Mouse (Mus musculus): ENCODE results near the gene Usp16. TPM values are rescaled to one million over a fixed set of nuclear protein-coding genes. Genes with fewer than 3 reads are reported as not detected.

Usp16 gene
- polyA plus RNA-seq (2012; ENCODE audit: insufficient read depth, insufficient read length, missing spikeins), result 50.5 and 78.3 TPM in 2 replicates

GRCm38 (mm10) chr16:87454419-87455179, at the start of gene Usp16:
Gene Usp16 (plus strand): TSS chr16:87454703.
- H3K27ac ChIP-seq (replicated peaks; ENCODE audit: low read depth, low read length), result peak within 1 kb of the TSS; percentile 80
- H3K4me3 ChIP-seq (ENCODE audit: insufficient read depth, low read depth, low read length), result peak within 1 kb of the TSS; percentile 89
- peaks cover 6% of the 10 kb centered on the region for H3K4me1 ChIP-seq (ENCODE audit: control insufficient read depth, insufficient read depth, insufficient read length, low read length)

DNA sequence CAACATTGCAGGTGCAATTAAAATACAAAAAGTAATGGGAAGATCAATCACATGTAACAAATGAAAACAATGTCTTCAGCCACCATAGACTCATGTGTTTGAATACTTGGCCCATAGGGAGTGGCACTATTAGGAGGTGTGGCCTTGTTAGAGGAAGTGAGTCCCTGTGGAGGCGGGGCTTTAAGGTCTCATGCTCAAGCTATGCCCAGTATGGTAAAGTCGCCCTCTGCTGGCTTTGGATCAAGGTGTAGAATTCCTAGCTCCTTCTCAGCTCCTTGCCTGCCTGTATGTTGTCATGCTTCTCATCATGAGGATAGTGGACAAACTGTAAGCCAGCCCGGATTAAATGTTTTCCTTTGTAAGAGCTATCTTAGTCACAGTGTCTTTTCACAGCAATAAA, 49.5 kb upstream of the Usp16 start:
- Histone ChIP-seq H3K4me3 (ENCODE audit: insufficient read depth, low read depth, low read length) (no peak overlapping the region), H3K4me1 (ENCODE audit: control insufficient read depth, insufficient read depth, insufficient read length, low read length) (no peaks in the 10 kb centered on the region), H3K27ac (replicated peaks; ENCODE audit: low read depth, low read length) (no peak overlapping the region)

- Histone ChIP-seq H3K27ac (replicated peaks; ENCODE audit: low read depth, low read length) (no peak overlapping the region), H3K4me3 (ENCODE audit: insufficient read depth, low read depth, low read length) (no peak overlapping the region), H3K4me1 (ENCODE audit: control insufficient read depth, insufficient read depth, insufficient read length, low read length) (no peaks in the 10 kb centered on the region)
Measured at GRCm38 (mm10) chr16:87420662-87421061, 33.8 kb upstream of the Usp16 start.

DNA sequence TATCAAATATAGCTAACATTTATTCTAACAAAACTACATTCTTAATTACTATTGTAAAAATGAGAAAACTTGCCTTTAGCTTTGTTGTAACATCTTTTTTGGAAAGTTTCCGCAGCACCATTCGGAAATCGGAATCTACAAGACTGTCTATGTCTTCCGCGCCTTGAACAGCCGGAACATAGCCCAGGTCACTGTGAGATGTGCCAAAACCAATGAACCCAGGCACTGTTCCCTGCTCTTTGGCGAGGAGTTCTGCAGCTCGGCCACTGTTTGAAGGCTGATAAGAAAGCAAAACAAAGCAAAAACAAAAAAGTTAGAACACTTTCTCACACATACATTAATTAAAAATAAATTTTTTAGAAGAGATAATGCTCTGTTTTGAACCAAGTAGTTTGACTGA, 27.0 kb upstream of the Usp16 start:
- no peak overlapping the region for H3K27ac ChIP-seq (replicated peaks; ENCODE audit: low read depth, low read length)
- H3K4me1 ChIP-seq (ENCODE audit: control insufficient read depth, insufficient read depth, insufficient read length, low read length), result no peaks in the 10 kb centered on the region
- no peak overlapping the region for H3K4me3 ChIP-seq (ENCODE audit: insufficient read depth, low read depth, low read length)

DNA sequence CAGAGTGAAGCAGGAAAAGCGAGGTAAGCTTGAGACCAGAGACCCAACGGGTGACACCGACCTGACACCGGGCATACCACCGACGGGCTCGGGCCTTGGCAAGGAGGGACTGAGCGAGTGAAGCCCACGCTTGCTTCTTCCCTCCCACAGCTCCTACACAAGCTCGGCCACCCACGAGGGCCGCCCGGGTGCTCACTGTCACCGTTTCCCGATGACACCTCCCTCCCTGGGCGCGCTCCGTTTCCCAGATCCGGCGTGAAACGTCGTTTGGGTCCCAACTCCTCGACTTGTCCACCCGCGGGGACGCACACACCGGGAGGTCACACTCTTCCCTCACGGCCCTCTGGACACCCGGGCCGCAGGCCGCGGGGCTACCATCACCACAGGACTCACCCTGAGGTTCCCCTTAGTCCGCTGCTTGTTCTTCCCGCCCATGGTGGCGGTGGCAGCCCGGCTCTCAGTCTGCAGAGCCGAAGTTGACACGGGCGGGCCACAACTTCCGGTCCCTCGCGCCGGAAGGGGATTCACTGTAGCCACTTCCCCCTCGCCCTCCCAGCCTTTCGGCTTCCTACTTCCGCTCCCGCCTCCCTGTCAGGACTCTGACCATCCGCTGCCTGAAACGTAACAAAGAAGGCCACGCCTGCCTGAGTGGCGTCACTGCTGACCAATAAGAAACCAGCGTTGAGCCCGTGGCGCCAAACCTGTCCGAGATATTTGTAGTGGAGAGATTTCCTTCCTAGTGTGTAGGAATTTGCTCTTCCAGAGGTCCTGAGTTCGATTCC, 22.3 kb upstream of the Usp16 start, which contains the start of gene Ltn1:
TSS of gene Ltn1 (minus strand) at position 580 of the 782 bp plus-strand sequence.
- Histone ChIP-seq H3K4me3 (ENCODE audit: insufficient read depth, low read depth, low read length) (peak within 1 kb of the TSS; percentile 94), H3K4me1 (ENCODE audit: control insufficient read depth, insufficient read depth, insufficient read length, low read length) (no peaks in the 10 kb centered on the region), H3K27ac (replicated peaks; ENCODE audit: low read depth, low read length) (peak within 1 kb of the TSS; percentile 63)

GRCm38 (mm10) chr16:87434266-87434665, 20.2 kb upstream of the Usp16 start:
- Histone ChIP-seq H3K4me1 (ENCODE audit: control insufficient read depth, insufficient read depth, insufficient read length, low read length) (no peaks in the 10 kb centered on the region), H3K4me3 (ENCODE audit: insufficient read depth, low read depth, low read length) (no peak overlapping the region), H3K27ac (replicated peaks; ENCODE audit: low read depth, low read length) (no peak overlapping the region)

- Histone ChIP-seq H3K27ac (replicated peaks; ENCODE audit: low read depth, low read length) (no peak overlapping the region), H3K4me1 (ENCODE audit: control insufficient read depth, insufficient read depth, insufficient read length, low read length) (no peaks in the 10 kb centered on the region), H3K4me3 (ENCODE audit: insufficient read depth, low read depth, low read length) (no peak overlapping the region)
Measured at GRCm38 (mm10) chr16:87434946-87435345, 19.6 kb upstream of the Usp16 start.

GRCm38 (mm10) chr16:87435411-87436205, 18.9 kb upstream of the Usp16 start:
- no peak overlapping the region for H3K27ac ChIP-seq (replicated peaks; ENCODE audit: low read depth, low read length)
- no peak overlapping the region for H3K4me3 ChIP-seq (ENCODE audit: insufficient read depth, low read depth, low read length)
- H3K4me1 ChIP-seq (ENCODE audit: control insufficient read depth, insufficient read depth, insufficient read length, low read length), result no peaks in the 10 kb centered on the region

- Histone ChIP-seq H3K4me3 (ENCODE audit: insufficient read depth, low read depth, low read length) (no peak overlapping the region), H3K4me1 (ENCODE audit: control insufficient read depth, insufficient read depth, insufficient read length, low read length) (peaks cover 6% of the 10 kb centered on the region; the same call in 1 of the 2 replicates), H3K27ac (replicated peaks; ENCODE audit: low read depth, low read length) (no peak overlapping the region)
Measured at GRCm38 (mm10) chr16:87437096-87437495, 17.4 kb upstream of the Usp16 start.

GRCm38 (mm10) chr16:87438697-87439096, 15.8 kb upstream of the Usp16 start:
- no peak overlapping the region for H3K4me3 ChIP-seq (ENCODE audit: insufficient read depth, low read depth, low read length)
- peaks cover 6% of the 10 kb centered on the region; the same call in 1 of the 2 replicates for H3K4me1 ChIP-seq (ENCODE audit: control insufficient read depth, insufficient read depth, insufficient read length, low read length)
- no peak overlapping the region for H3K27ac ChIP-seq (replicated peaks; ENCODE audit: low read depth, low read length)

DNA sequence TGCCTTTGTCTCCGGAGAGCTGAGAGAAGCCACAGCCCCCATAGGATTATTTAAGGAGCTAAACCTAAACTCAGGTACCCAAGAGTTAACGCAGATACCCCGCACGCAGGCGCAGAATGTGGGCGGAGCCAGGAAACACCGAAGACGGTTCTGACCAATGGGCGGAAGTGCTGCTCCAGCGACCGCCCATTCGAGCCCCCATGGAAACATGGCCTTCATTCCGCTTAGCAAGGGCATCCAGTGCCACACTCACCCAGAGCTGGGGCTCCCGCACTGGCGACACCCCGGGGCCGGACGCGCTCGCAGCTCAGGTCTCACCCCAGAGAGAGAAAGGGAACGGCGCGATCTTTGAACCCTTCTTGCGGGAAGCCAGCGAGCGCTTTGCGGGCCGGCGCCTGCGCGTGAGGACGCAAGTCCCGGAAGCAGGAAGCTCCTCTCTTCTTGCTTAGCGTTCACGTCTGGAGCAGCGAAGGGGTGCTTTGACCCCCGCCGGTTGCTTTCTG, 14.3 kb upstream of the Usp16 start, which contains the start of gene Rwdd2b:
TSS of gene Rwdd2b (minus strand) at position 390 of the 503 bp plus-strand sequence.
- H3K4me3 ChIP-seq (ENCODE audit: insufficient read depth, low read depth, low read length), result peak within 1 kb of the TSS; percentile 96
- peak within 1 kb of the TSS; percentile 92 for H3K27ac ChIP-seq (replicated peaks; ENCODE audit: low read depth, low read length)
- peaks cover 6% of the 10 kb centered on the region; the same call in 1 of the 2 replicates for H3K4me1 ChIP-seq (ENCODE audit: control insufficient read depth, insufficient read depth, insufficient read length, low read length)

- Histone ChIP-seq H3K4me3 (ENCODE audit: insufficient read depth, low read depth, low read length) (peak overlapping the region; percentile 96), H3K4me1 (ENCODE audit: control insufficient read depth, insufficient read depth, insufficient read length, low read length) (peaks cover 6% of the 10 kb centered on the region; the same call in 1 of the 2 replicates), H3K27ac (replicated peaks; ENCODE audit: low read depth, low read length) (no peak overlapping the region)
Measured at GRCm38 (mm10) chr16:87441089-87441488, 13.4 kb upstream of the Usp16 start.

- Histone ChIP-seq H3K27ac (replicated peaks; ENCODE audit: low read depth, low read length) (no peak overlapping the region), H3K4me3 (ENCODE audit: insufficient read depth, low read depth, low read length) (no peak overlapping the region), H3K4me1 (ENCODE audit: control insufficient read depth, insufficient read depth, insufficient read length, low read length) (peaks cover 6% of the 10 kb centered on the region; the same call in 1 of the 2 replicates)
Measured at GRCm38 (mm10) chr16:87442291-87442690, 12.2 kb upstream of the Usp16 start.

DNA sequence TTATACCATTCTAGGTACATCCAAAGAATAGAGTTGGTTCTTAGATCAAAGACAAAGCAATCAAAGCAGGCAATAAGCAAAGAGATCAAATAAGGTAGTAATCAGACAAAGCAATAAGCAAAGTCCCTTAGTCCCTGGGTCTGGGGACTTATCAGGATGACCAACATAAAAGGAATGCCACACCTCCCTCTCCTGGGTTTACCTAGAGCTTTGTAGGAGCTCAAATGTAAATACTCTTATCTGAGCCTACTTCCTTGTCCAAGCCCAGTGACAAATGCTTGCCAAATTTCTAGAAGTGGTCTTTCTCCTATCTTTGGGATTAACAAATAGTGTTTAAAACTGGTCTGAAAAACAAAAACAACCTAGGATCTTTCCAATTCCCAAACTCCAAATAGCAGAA, 11.3 kb upstream of the Usp16 start:
- Histone ChIP-seq H3K4me1 (ENCODE audit: control insufficient read depth, insufficient read depth, insufficient read length, low read length) (peaks cover 6% of the 10 kb centered on the region; the same call in 1 of the 2 replicates), H3K27ac (replicated peaks; ENCODE audit: low read depth, low read length) (no peak overlapping the region), H3K4me3 (ENCODE audit: insufficient read depth, low read depth, low read length) (no peak overlapping the region)
